Mouse (Mus musculus) CH12.LX (cell line): ENCODE results near the gene Ankrd12. TPM values are rescaled to one million over a fixed set of nuclear protein-coding genes. Genes with fewer than 3 reads are reported as not detected.

Experiments
- DNase-seq: peaks from one replicate; pipeline ENCODE4 v3.0.0-alpha.2; 2013; ENCODE audit errors: extremely low read depth
- H3K27ac ChIP-seq: 2 replicates; pipeline ENCODE4 v1.5.1; 2012; ENCODE audit warnings: low read depth, mild to moderate bottlenecking, control low read depth, moderate library complexity; ENCODE audit not compliant: insufficient read depth
- H3K27me3 ChIP-seq: replicated peaks from 2 replicates; pipeline ENCODE3; 2012; ENCODE audit warnings: inconsistent platforms
- H3K36me3 ChIP-seq, 2 experiments: replicated peaks in 1 of 2; 2 replicates each; pipeline versions ENCODE3 to v1.6.1; 2012; ENCODE audit warnings: inconsistent platforms in 1 of 2, low read length in 1 of 2, mild to moderate bottlenecking in 1 of 2, mixed read lengths in 1 of 2, moderate library complexity in 1 of 2; ENCODE audit not compliant: control insufficient read depth in 1 of 2, insufficient read depth in 1 of 2
- H3K4me1 ChIP-seq, 2 experiments: 2 replicates each; pipeline ENCODE4 v1.6.1; 2012; ENCODE audit warnings: inconsistent platforms in 1 of 2, moderate library complexity in 1 of 2; ENCODE audit not compliant: insufficient read depth in 2 of 2, control insufficient read depth in 1 of 2
- H3K4me2 ChIP-seq: 2 replicates; pipeline ENCODE4 v1.6.1; 2012; ENCODE audit warnings: low read depth, mild to moderate bottlenecking, control low read depth; ENCODE audit not compliant: poor library complexity, insufficient read depth, severe bottlenecking
- H3K4me3 ChIP-seq, 3 experiments: fragments of 150-350 bp in 1 of 3; sonication (generic) in 1 of 3; replicated peaks in 1 of 3; 2 replicates each; pipeline versions ENCODE3 to v1.5.1; 2011 to 2012; ENCODE audit warnings: low read depth in 2 of 3, low read length in 2 of 3, mild to moderate bottlenecking in 2 of 3, moderate library complexity in 2 of 3, control low read depth in 1 of 3, improper control_type of control experiment in 1 of 3, inconsistent platforms in 1 of 3, mixed read lengths in 1 of 3; ENCODE audit not compliant: poor library complexity in 1 of 3
- H3K79me2 ChIP-seq: replicated peaks from 2 replicates; pipeline ENCODE4 v1.6.1; 2012; ENCODE audit warnings: mild to moderate bottlenecking, moderate library complexity; ENCODE audit not compliant: control insufficient read depth, poor library complexity, insufficient read depth, severe bottlenecking; ENCODE audit errors: extremely low read depth
- H3K9ac ChIP-seq: 2 replicates; pipeline ENCODE4 v1.6.1; 2012; ENCODE audit warnings: low read depth, mild to moderate bottlenecking, control low read depth, moderate library complexity; ENCODE audit not compliant: insufficient read depth
- H3K9me3 ChIP-seq: replicated peaks from 2 replicates; pipeline ENCODE3; 2012; ENCODE audit warnings: low read length, inconsistent platforms, mixed read lengths
- CHD1 ChIP-seq: IDR thresholded peaks from 2 replicates; pipeline ENCODE4 v1.6.1; 2012; ENCODE audit warnings: low read depth, low read length, improper control_type of control experiment, inconsistent platforms
- CHD2 ChIP-seq: IDR thresholded peaks from 2 replicates; pipeline ENCODE4 v1.6.1; 2011; ENCODE audit warnings: low read length, improper control_type of control experiment
- ELF1 ChIP-seq: IDR thresholded peaks from 2 replicates; pipeline ENCODE4 v1.6.1; 2014; ENCODE audit warnings: low read depth, mild to moderate bottlenecking, inconsistent platforms, low read length, improper control_type of control experiment
- ETS1 ChIP-seq: conservative IDR thresholded peaks from 2 replicates; pipeline ENCODE4 v1.6.1; 2012; ENCODE audit warnings: low read depth, mild to moderate bottlenecking, inconsistent platforms, low read length, improper control_type of control experiment, moderate library complexity
- IRF4 ChIP-seq: IDR thresholded peaks from 2 replicates; pipeline ENCODE4 v1.6.1; 2014; ENCODE audit warnings: low read depth, mild to moderate bottlenecking, inconsistent platforms, low read length, improper control_type of control experiment
- JUN ChIP-seq: IDR thresholded peaks from 2 replicates; pipeline ENCODE4 v1.6.1; 2011; ENCODE audit warnings: low read depth, mild to moderate bottlenecking, low read length, improper control_type of control experiment, moderate library complexity; ENCODE audit not compliant: insufficient read depth
- JUND ChIP-seq: conservative IDR thresholded peaks from 2 replicates; pipeline ENCODE4 v1.6.1; 2011; ENCODE audit warnings: low read depth, low read length, improper control_type of control experiment
- MAFK ChIP-seq: IDR thresholded peaks from 2 replicates; pipeline ENCODE4 v1.6.1; 2011; ENCODE audit warnings: low read length, improper control_type of control experiment; ENCODE audit not compliant: insufficient replicate concordance
- MAX ChIP-seq: IDR thresholded peaks from 2 replicates; pipeline ENCODE4 v1.6.1; 2011; ENCODE audit warnings: low read length, improper control_type of control experiment
- MEF2A ChIP-seq: IDR thresholded peaks from 2 replicates; pipeline ENCODE4 v1.6.1; 2014; ENCODE audit warnings: low read depth, mild to moderate bottlenecking, inconsistent platforms, low read length, improper control_type of control experiment, borderline replicate concordance
- MXI1 ChIP-seq: IDR thresholded peaks from 2 replicates; pipeline ENCODE4 v1.6.1; 2011; ENCODE audit warnings: mild to moderate bottlenecking, low read depth, low read length, improper control_type of control experiment
- MYC ChIP-seq: IDR thresholded peaks from 2 replicates; pipeline ENCODE4 v1.6.1; 2011; ENCODE audit warnings: low read depth, mild to moderate bottlenecking, improper control_type of control experiment, low read length
- NELFE ChIP-seq: IDR thresholded peaks from 2 replicates; pipeline ENCODE4 v1.6.1; 2011; ENCODE audit warnings: low read depth, low read length, improper control_type of control experiment
- PAX5 ChIP-seq: IDR thresholded peaks from 2 replicates; pipeline ENCODE4 v1.6.1; 2012; ENCODE audit warnings: low read length, inconsistent platforms, mixed read lengths
- POLR2AphosphoS2 ChIP-seq: IDR thresholded peaks from 2 replicates; pipeline ENCODE4 v1.6.1; 2011; ENCODE audit warnings: low read depth, low read length, improper control_type of control experiment
- SIN3A ChIP-seq: IDR thresholded peaks from 2 replicates; pipeline ENCODE4 v1.6.1; 2012; ENCODE audit warnings: low read length, improper control_type of control experiment, inconsistent platforms
- TBP ChIP-seq: conservative IDR thresholded peaks from 2 replicates; pipeline ENCODE4 v1.6.1; 2011; ENCODE audit warnings: low read depth, low read length, improper control_type of control experiment
- TCF12 ChIP-seq: IDR thresholded peaks from 2 replicates; pipeline ENCODE4 v1.6.1; 2014; ENCODE audit warnings: low read depth, mild to moderate bottlenecking, inconsistent platforms, low read length, improper control_type of control experiment
- ZMIZ1 ChIP-seq: IDR thresholded peaks from 2 replicates; pipeline ENCODE4 v1.6.1; 2012; ENCODE audit warnings: low read depth, mild to moderate bottlenecking, inconsistent platforms, low read length, improper control_type of control experiment
- ZNF384 ChIP-seq: IDR thresholded peaks from 2 replicates; pipeline ENCODE4 v1.6.1; 2012; ENCODE audit warnings: low read depth, low read length, improper control_type of control experiment, inconsistent platforms
- dilution Hi-C: fragments of 300-500 bp; cut with MboI; formaldehyde crosslinking; loops from 2 replicates; pipeline ENCODE4 v1.14.3; 2020; ENCODE audit warnings: low sequenced_read_pairs; ENCODE audit not compliant: extremely low pct_unique_long_range_greater_than_20kb, extremely low pct_ligation_motif_present
- in situ Hi-C: fragments of 300-500 bp; cut with MboI; formaldehyde crosslinking; loops from 3 replicates; pipeline ENCODE4 v1.14.3; 2019; ENCODE audit warnings: low sequenced_read_pairs, low pct_ligation_motif_present, low pct_unique_long_range_greater_than_20kb, mixed read lengths
- polyA plus RNA-seq: library from polyadenylated mRNA; unstranded; fragments of >175 nt; gene quantifications from 2 replicates; pipeline ENCODE4 v1.2.1, GENCODE M21; 2012; ENCODE audit warnings: low read depth; ENCODE audit not compliant: insufficient read length
- total RNA-seq, 2 experiments: library from RNA; depleted of rRNA; stranded (reverse); fragments of 300-350 nt in 1 of 2; fragments of >200 nt in 1 of 2; gene quantifications; 2 replicates each; pipeline ENCODE4 v1.2.3; 2012 to 2014

Ankrd12 gene
- total and polyA plus RNA-seq, 3 experiments = 1.6 to 5.6 (median 1.7) TPM

DNA sequence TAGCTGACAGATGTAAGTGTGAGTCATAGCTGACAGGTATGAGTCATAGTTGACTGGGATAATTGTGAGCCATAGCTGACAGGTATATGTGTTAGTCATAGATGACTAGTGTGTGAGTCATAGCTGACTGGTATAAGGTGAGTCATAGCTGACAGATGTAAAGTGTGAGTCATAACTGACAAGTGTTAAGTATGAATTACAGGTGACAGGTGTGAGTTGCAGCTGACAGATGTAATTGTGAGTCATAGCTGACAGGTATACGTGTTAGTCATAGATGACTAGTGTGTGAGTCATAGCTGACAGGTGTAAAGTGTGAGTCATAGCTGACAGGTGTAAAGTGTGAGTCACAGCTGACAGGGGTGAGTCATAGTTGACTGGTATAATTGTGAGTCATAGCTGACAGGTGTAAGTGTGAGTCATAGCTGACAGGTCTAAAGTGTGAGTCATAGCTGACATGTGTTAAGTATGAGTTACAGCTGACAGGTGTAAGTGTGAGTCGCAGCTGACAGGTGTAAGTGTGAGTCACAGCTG lies 115.2 kb downstream of the Ankrd12 start:
- Histone ChIP-seq H3K9ac (no peak overlapping the region), H3K27me3 (no peaks in the 10 kb centered on the region), H3K4me3 (no peak overlapping the region), H3K27ac (peak overlapping the region; percentile 67), H3K36me3 (no peaks in the 10 kb centered on the region), H3K4me2 (no peak overlapping the region), H3K4me1 (no peaks in the 10 kb centered on the region), H3K9me3 (peaks cover 4% of the 10 kb centered on the region), H3K79me2 (no peaks in the 10 kb centered on the region)
- peak; percentile 49 for DNase-seq
- TF ChIP-seq ETS1 (peak; percentile 59), TCF12 (peak; percentile 64), JUND (peak; percentile 53), JUN (peak; percentile 60), POLR2AphosphoS2 (no peak), MXI1 (no peak), SIN3A (no peak)
- in situ Hi-C loops (no loop called here), dilution Hi-C loops (no loop called here)

DNA sequence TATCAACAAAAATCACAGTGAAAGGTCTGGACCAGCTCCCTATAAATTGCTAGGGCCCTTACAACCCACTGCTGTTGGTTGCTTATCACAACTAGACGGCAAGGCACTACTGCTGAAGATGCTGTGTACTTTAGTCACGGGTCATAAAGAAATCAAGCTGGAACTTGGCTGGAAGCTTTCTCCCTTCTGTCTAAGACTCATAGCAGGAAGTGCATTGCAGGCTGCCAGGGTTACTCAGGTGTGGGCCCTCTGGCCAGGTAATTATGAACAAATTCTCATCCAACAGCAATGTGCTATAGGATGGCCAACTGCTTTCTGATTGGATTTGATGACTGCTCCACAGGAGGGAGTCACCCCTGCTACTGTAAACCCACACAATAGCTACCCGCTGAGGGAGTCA lies 117.9 kb downstream of the Ankrd12 start:
- Histone ChIP-seq H3K36me3 (no peaks in the 10 kb centered on the region), H3K9ac (no peak overlapping the region), H3K4me1 (peaks cover 0 to 2% of the 10 kb centered on the region in 2 experiments; a peak in 1 of 4 replicates), H3K4me3 (no peak overlapping the region), H3K9me3 (peaks cover 4% of the 10 kb centered on the region), H3K27me3 (no peaks in the 10 kb centered on the region)
- dilution Hi-C loops = no loop called here
- no peak for DNase-seq
- TF ChIP-seq ZMIZ1 (no peak), MAX (no peak), IRF4 (no peak), ETS1 (no peak), MYC (no peak), TCF12 (no peak), TBP (no peak), PAX5 (no peak), NELFE (no peak), ZNF384 (no peak), CHD1 (no peak), ELF1 (no peak), MEF2A (no peak), MXI1 (no peak), CHD2 (no peak), JUND (no peak), MAFK (no peak)
- TF ChIP-seq, all 38 proteins: peak for 0
- in situ Hi-C loops = loop anchor here (10.0 kb wide), 1 partner anchor 146 kb away; the partner anchor contains the start of gene Ndufv2
- H3K27ac ChIP-seq = no peak overlapping the region
- H3K79me2 ChIP-seq = no peaks in the 10 kb centered on the region
- no peak overlapping the region for H3K4me2 ChIP-seq
